Mouse (Mus musculus) thymus, postnatal 25 days (tissue): ENCODE results near the gene Arhgef7.

Source experiments
- DNase-seq: peaks from one replicate; pipeline ENCODE4 v3.0.0; 2022

Arhgef7 gene

DNA sequence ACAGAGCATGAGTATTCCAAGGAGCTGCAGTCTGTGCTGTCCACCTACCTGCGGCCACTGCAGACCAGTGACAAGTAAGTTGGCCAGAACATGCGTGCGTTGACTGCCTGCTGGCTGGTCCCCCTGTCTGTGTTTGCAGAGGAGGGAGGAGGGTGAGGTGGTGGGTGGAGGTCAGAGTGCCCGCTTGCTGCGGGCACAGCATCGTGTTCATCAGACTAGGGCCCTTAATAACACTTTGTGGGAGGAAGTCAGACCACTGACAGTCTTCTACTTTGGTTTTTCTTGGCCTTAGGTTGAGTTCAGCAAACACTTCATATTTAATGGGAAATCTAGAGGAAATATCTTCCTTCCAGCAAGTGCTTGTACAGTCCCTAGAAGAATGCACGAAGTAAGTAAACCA, 73.0 kb downstream of the Arhgef7 start:
- DNase-seq: no peak

DNA sequence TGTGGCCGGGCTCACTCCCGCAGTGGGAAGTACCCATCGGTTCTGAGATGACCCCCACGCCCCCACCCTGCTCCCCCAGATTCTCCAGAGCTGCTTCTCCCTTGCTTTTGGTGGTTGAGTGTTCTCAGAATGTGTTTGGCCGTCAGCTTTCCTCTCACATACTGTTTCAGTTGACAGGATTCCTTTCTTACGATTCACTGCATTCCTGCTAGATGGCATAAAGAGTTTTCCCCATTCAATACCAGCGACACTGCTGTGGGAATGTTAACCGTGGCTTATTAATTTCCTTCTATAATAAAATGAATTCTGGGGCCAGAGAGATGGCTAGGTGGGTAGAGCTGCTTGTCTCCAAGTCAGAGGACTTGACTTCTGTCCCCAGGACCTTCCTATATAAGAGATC, 74.0 kb downstream of the Arhgef7 start:
- DNase-seq: no peak

DNA sequence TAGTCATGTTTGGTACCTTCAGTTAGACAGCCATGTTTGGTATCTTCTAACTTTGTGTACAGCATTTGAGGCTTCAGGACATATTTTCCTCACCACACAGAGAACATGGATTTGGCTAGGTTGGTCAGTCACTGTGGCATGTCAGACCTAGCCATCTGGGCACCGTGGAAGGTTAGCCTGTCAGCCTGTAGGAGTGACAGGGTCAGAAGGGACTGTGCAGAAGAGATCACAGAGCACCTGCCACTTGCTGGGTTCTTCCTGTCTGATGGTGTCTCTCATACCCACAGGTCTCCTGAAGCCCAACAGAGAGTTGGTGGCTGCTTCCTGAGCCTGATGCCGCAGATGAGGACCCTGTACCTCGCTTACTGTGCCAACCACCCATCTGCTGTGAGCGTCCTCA, 77.4 kb downstream of the Arhgef7 start:
- DNase-seq: no peak

DNA sequence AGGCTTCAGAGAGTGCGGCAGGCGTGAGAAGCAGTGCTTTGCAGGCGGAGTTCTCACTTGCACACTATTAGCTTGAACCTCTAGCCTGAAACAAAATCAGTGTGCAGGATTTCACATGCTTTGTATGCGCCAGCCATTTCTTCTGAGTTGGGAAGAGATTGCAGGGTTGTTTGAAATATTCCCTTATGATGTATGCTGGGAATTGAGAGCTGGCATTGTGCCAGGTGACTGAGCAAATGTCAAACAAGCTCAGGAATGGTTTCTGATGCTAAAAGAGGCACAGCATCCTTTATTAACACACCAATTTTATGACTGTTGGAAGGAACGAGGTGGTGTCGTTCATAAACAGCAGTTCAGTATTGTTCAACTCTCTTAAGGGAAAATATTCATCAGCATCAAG, 78.7 kb downstream of the Arhgef7 start:
- DNase-seq: no peak

DNA sequence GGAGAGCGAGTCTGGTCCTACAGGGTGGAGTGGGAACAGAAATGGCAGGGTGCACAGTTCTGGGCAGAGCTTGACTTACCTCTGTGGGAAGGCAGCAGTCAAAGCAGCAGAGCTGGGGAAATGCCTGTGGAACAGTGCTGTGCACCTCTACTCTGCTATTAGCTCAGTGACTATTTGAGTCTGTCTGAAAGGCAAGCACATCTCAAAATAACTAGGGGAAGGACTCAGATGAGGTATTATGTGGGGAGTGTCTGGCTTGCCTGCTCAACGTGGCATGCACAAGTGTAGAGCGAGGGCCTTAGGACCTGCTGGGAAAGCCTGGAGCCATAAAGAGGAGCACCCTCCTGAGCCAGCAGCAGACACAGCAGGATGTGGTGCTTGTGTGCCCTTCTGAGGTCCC, 79.8 kb downstream of the Arhgef7 start:
- no peak for DNase-seq

DNA sequence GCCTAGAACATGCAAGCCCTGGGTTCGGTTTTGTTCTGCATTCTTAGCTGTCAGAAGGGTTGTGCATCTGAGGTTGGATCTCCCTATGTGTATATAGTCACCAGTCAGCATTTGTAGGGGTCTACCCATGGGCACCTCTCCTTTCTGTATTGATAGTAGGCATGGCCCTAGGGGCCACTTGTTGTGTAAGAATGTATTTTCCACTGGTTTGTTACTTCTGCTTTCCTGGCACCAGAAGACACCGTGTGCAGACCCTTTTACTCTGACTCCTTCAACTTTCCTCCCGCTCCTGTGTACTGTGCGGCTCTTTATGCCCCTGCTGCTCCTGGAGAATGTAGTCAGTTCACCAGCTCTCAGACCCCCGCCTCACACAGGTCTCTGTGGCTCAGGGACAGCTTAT, 80.5 kb downstream of the Arhgef7 start:
- DNase-seq: no peak

DNA sequence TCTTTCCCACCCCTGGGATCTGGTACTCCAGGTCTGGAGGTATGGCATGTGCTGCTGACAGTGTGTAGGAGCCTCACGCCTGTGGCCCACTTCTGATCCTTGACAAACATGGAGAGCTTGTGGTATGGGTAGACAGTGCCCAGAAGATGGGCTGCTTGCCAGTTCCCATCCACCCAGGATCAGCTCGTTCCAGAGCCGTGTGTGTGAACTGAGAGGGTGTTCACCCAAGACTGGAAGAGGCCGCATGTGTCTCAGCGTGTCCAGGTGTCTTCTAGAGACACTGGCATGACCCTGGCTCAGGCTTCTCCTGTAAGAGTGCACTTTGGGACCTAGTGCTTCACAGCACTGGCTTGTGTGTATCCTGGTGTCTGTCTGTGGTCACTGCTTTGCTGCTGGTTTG, 82.9 kb downstream of the Arhgef7 start:
- no peak for DNase-seq

DNA sequence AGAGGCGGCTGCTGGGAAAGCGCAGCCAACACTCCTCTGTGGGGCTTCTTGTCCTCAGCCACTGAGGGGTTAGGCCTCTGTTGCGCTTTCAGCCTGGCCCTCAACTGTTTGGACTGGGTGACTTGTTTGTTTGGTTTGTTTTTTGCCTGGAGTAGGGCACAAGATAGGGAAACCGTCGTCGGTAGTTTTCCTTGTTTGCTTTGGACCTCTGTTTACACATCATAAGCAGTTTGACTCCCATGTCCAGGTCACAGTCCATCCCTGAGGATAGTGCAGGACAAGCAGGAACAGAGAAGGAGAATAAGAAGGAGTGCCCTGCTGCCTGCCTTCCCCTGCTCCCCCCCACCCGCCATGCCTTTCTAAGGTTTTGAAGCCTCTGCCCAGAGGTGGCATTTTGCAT, 86.3 kb downstream of the Arhgef7 start:
- DNase-seq: no peak

DNA sequence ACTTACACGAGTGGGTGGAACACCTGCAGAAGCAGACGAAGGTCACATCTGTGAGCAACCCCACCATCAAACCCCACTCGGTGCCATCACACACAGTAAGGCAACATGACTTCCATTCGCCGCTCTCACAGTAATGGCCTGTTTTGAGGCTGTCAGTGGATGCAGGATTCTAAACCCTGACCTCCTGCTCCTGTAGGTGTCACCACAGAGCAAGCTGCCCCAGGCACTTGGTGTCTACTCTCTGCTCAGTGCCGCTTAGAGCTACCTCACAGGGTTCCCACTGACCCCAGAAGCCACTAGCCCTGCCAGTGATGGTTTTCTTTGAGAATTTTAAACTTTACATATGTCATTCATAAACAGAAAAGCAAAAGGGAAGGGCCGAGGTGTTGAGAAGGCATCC, 87.7 kb downstream of the Arhgef7 start:
- no peak for DNase-seq

DNA sequence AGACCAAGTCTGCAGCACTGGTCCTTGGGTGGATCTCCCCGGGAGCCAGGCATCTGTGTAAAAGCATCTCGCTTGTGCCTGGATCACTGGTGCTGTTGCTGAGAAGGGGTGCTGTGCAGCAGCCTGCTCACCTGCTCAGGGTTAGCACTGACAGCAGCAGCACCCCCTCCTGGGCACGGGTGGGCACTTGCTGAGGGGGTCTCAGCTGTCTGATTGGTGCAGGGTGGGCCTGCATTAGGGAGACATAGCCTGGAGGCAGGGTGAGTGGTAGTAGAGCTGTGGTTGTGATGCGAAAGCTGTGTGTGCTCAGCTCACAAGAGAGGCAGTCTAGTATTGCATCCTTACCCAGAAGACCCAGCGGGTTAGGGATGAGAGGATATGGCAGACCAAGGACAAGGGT, 92.6 kb downstream of the Arhgef7 start:
- no peak for DNase-seq

DNA sequence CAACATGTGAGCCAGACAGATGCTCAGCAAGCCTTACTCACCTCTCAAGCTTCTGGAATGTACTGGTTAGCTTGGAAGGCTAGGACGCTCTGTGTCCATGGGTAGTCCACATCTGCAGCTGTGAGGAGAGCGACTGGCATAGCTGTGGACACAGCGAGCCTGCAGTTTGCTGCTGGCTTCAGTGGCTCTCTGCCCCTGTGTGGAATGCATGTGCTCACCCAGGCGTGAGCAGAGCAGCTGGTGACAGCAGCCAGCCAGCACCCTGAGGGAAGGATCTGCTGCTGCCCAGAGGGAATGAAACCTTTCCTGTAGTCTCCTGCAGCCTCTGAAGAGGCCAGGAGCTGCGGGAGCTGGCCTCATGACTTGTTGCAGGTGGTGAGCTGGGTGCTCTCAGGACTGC, 93.0 kb downstream of the Arhgef7 start:
- DNase-seq: no peak

DNA sequence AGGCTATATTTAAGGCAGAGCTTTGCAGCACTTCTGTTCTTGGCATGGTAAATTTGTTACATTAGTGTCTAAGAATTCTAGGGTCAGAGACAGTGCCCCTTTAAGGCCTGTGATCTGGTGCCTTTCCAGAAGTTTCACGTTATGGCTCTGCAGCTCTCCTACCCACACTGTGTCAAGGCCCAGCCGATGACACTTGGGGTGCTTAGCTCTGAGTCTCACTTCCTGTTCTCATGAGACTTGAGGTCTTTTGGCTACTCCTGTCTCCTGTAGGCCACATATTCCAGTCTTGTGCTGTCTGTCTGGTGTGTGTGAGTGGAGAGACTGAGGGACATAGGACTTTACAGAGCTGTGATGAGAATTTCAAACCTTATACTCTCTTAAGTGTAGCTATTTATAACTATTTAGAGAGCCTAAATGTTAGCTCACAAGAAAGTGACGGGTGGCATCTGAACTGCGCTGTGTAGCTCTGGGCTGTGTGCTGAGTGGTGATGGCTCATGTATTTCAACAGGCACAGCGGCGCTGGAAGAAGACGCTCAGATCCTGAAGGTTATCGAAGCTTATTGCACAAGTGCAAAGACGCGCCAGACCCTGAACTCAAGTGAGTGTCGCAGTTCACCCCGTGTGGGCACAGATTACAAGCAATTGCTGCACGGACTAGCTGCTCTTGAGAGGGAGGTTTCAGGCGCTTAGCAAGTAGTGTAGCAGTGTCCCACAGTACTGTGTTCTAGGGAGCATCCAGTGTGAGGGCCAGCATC, 94.1 kb downstream of the Arhgef7 start:
- no peak for DNase-seq

DNA sequence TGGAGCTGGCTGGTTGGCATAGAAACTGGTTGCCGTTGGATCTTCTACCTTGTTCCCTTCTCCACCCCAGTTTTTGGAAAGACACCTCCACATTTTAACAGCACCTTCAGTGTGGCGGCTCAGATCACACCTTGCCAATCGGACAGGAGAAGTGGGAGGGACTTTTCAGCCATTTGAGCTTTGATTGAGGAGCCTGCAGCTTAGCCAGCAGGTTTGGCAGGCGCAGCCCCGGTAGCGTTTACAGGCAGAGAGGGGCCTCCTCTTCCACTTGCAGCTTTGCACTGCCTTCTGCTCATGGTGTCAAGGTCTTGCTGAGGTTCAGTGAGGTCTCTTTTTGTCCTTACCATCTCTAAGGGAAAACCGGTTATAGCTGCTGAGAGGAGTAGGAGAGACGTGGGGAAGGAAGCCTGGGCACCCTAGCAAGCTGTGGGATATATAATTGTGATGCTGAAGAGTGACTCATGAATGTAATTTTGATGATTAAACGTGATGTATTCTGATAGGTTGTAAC, 95.1 kb downstream of the Arhgef7 start:
- no peak for DNase-seq

DNA sequence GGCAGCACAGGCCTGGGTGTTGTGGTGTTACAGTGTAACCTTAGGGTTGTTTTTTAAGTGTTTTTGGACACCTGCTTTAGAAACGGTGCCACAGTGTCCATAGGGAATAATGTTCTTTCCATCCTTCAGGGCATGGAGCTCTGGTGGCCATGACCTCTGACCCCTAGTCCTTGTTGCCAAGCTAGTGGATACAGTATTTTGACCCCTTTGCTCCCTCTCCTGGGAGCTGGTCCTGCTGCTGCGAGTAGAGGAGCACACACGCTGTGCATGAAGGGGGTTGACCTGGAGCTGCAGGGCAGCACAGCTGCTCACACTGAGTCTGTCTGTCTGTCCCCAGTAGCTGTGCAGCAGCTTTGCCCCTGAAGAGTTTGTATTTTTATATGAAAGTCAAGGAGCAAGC, 98.2 kb downstream of the Arhgef7 start:
- DNase-seq: no peak

DNA sequence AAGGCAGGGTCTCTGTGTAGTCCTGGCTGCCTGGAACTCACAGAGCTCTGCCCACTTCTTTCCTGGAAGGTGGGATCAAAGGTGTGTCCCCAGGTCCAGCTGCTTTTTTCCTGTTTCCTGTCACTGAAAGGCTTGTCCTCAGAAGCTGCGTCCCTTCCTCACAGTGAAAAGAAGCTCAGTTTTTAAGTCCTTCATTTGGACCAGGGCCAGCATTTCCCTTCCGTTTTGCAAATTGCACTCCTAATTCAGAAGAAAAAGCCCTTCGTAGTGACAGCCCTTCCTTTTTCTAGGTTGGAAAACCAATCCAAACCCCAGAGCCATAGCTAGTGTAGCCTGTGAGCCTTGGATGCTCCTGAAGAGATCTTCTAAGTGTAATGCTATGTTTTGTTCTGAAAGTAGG, 99.8 kb downstream of the Arhgef7 start:
- no peak for DNase-seq

DNA sequence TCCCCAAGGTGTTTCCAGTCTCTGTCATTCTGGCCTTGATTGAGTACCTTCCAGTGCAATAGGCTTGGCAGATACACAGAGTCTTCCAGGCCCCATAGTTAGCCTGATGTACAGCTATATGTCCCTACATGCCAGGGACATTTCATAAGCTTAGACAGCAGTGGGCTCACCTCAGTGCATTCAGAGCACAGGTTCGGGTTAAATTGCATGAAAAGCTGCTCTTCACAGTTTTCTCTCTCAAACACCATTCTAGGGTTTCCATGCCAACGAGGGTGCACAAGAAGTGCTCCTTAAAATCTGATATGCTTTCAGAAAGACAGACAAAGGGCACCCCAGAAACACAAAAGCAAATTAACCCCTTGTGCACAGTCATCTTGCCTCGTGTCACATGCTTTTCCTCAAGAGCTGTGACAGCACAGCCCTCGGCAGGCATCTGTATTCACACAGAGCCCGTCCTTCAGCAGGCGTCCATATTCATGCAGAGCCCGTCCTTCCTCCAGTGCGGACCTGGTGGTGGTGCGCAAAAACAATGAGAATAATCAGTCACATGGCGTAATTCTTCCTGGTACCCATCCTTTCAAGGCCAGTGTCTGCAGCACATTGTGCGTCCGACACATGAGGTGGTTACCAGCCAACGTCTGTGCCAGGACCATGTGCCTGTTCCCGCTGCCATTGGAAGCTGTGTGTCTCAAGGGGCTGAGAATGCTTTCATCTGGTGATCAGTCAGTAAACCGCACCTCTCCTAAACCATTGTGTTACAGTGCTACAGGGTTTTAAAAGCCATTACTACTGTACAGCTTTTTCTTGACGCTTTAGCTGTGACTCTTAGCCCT, 102.9 kb downstream of the Arhgef7 start:
- no peak for DNase-seq

DNA sequence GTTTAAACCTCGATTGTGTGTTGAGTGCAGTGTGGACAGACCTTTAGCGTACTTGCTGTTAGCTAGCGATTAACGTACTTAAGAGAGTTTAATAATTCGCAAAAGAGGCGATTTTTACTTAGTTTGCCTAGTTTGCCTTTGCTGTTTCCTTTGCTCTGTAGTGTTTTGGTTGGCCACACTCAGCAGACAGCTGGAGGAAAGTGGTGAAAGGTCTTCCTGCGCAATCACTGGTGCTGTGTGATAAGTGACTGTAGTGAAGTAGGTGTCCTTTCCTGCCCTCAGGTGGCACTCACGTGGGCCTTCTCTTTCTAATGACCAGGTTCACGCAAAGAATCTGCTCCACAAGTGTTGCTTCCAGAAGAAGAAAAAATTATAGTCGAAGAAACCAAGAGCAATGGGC, 103.7 kb downstream of the Arhgef7 start:
- no peak for DNase-seq

DNA sequence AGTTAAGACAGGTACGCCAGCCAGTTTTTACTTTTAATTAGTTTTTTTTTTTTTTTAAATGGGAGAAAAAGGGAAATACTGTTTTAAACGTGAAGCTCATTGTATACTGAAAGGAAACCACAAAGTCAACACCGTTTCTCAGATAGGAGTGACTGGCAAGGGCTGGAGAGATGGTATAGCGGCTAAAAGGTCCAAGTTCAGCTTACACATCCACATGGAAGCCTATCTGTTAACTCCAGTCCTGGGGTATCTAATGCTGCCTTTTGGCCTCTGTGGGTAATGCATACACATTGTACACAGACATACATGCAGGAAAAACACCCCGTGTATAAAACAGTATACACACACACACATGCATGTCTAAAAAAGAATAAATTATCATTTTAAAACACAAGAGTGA, 104.4 kb downstream of the Arhgef7 start:
- no peak for DNase-seq

DNA sequence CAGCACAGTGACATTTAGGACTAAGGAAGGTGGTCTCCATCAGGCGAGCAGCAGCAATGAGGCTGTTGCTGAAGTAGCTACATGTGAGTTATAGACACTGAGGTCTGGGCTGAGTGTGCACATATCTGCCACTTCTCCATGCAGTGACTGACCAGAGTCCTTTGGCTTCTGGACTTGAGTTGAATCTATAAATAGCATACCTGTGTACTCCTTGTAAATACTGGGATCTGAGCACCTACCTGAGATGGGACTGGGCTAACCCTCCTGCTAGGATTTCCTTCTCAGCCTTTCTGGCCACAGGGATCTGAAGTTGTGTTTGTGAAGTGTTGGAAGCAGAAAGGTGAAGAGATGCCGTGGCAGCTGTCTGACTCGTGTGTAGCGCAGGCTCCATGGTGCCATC, 105.6 kb downstream of the Arhgef7 start:
- no peak for DNase-seq

DNA sequence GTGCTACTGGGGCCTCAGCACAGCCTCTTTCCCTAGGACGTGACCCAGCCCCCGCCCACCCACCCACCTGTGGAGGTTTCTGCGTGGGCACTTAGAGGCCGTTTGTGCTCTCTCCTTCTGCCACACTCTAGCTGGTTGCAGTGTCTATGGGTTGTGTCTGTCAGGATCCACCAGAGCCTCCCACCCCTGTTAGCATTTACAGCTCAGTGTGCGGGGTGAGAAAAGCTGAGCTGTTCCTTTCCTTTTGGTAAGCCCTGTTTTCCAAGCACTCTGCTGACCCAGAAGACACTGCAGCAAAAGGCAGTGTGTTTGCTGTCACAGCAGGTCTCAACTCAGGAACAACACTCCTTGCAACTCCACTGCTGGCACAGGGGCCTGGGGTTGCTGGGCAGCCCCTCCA, 106.7 kb downstream of the Arhgef7 start:
- DNase-seq: no peak

DNA sequence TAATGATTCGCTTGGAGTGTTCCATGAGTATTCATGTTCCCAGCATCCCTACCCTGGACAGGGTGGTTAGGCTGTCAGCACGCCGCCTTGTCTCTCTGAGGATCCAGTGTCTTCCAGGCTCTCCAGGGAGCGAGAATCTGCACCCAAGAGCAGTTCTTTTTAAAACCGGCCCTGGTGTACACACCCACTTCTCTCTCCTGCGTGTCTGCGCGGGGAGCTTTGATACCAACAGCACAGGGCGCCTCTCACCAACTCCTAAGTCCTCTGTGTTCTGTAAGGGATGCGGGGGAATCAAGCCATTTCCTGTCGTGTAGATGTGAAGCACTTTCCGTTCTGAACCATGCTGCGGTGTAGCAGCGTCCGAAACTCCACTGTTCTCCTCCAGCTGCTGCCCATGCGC, 107.2 kb downstream of the Arhgef7 start:
- no peak for DNase-seq

DNA sequence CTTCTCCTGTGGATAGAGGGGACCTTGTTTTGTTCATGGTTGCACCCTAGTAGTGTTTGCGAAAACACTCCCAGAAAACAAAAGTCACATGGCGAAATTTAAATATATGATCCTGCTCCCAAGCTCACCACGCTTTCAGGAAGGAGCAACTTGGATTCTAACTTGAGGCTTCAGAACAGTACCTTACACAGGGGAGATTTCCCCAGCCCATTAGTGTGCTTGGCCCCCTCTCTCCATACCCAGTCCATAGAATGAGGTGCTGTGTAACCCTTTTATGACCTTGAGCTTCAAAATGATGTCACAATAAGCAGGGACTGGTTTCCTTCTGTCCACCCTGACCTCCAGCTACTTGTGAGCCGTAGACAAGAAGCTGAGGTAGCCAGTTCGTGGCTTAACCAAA, 112.7 kb downstream of the Arhgef7 start, which contains the start of gene Tex29:
Gene Tex29, plus strand, starts transcription at position 301 of the 400 bp plus-strand sequence.
- no peak for DNase-seq

DNA sequence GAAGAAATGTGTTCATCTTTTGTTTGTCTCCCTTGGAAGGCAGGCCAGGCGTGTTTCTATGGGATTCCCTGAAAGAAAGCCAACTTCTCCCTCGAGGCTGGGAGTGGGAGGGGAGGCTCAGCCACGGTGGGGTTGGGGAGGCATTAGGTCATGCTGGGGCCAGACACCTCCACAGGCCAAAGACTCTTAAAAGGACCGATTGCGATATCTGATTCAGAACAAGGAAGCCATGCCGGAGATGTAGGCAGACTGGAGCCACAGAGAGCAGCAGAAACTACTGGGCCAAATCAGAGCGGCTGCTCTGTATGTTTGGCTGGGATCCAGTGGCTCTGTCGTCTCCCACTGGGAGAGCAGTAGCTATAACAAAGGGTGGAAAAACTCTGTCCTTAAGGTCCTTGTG, 114.0 kb downstream of the Arhgef7 start:
- no peak for DNase-seq

DNA sequence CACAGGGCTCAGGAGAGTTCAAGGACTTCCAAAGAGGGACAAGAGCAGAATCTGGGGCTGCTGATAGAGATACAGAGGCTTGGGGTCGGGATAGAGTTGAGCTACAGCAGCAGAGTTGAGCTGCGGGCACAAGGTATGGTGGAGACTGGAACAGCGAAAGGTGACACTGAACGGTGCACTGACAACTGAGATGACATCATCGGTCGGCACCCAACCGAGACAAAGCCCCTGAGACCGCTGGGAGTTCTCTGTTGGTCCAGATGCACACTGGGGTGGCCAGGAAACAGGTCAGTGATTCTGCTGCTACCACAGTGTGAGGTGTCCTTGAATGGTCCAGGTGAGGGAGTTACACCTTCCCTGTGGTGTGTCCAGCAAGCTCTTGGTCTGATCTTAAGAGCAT, 115.2 kb downstream of the Arhgef7 start:
- DNase-seq: no peak
